Mouse (Mus musculus) megakaryocyte, embryonic 14.5 days (primary cell): ENCODE measurements around the gene Gnb1. TPM values are rescaled to one million over a fixed set of nuclear protein-coding genes. Genes with fewer than 3 reads are reported as not detected.

Experiments used
- H3K27me3 ChIP-seq: replicated peaks from 2 replicates; pipeline ENCODE3; 2012; ENCODE audit warnings: inconsistent platforms
- H3K36me3 ChIP-seq: replicated peaks from 2 replicates; pipeline ENCODE3; 2012; ENCODE audit warnings: low read length, inconsistent platforms, mixed read lengths
- H3K4me1 ChIP-seq: 2 replicates; pipeline ENCODE4 v1.6.1; 2012; ENCODE audit warnings: inconsistent platforms
- H3K4me3 ChIP-seq: replicated peaks from 2 replicates; pipeline ENCODE3; 2012; ENCODE audit warnings: moderate library complexity, mild to moderate bottlenecking, inconsistent platforms
- H3K9me3 ChIP-seq: 2 replicates; pipeline ENCODE4 v1.6.1; 2012; ENCODE audit warnings: inconsistent platforms
- FLI1 ChIP-seq: IDR thresholded peaks from 2 replicates; pipeline ENCODE4 v1.6.1; 2012; ENCODE audit warnings: low read length, inconsistent platforms, mixed read lengths
- GATA1 ChIP-seq: IDR thresholded peaks from 3 replicates; pipeline ENCODE4 v1.6.1; 2012; ENCODE audit warnings: mixed read lengths, low read length, inconsistent platforms, borderline replicate concordance
- polyA plus RNA-seq: library from polyadenylated mRNA; stranded (reverse); fragments of >175 nt; gene quantifications from 2 replicates; pipeline ENCODE4 v1.2.3, GENCODE M21; 2012; ENCODE audit warnings: low replicate concordance; ENCODE audit not compliant: insufficient read depth

Gnb1 gene
- polyA plus RNA-seq, 1 experiment = 39.1 TPM

GRCm38 (mm10) chr4:155571442-155571841, 80.3 kb downstream of the Gnb1 start:
- peaks cover 24% of the 10 kb centered on the region for H3K36me3 ChIP-seq
- no peak overlapping the region for H3K4me3 ChIP-seq
- peaks cover 78% of the 10 kb centered on the region for H3K4me1 ChIP-seq

GRCm38 (mm10) chr4:155573155-155573554, 82.0 kb downstream of the Gnb1 start:
- peaks cover 71% of the 10 kb centered on the region for H3K4me1 ChIP-seq
- no peak overlapping the region for H3K4me3 ChIP-seq
- peaks cover 36% of the 10 kb centered on the region for H3K36me3 ChIP-seq
- peaks cover 2% of the 10 kb centered on the region for H3K27me3 ChIP-seq
- TF ChIP-seq GATA1 (no peak), FLI1 (no peak)
- no peaks in the 10 kb centered on the region for H3K9me3 ChIP-seq

More at GRCm38 (mm10) chr4:155571442-155571841, 80.3 kb downstream of the Gnb1 start:
- Histone ChIP-seq H3K27me3 (peaks cover 2% of the 10 kb centered on the region), H3K9me3 (no peaks in the 10 kb centered on the region)
- TF ChIP-seq GATA1 (no peak), FLI1 (no peak)

- Histone ChIP-seq H3K27me3 (peaks cover 2% of the 10 kb centered on the region), H3K9me3 (no peaks in the 10 kb centered on the region), H3K36me3 (peaks cover 41% of the 10 kb centered on the region), H3K4me3 (no peak overlapping the region), H3K4me1 (peaks cover 65% of the 10 kb centered on the region)
- TF ChIP-seq GATA1 (no peak), FLI1 (no peak)
Measured at GRCm38 (mm10) chr4:155573876-155574275, 82.7 kb downstream of the Gnb1 start.

- Histone ChIP-seq H3K27me3 (peaks cover 2% of the 10 kb centered on the region), H3K4me1 (peaks cover 59% of the 10 kb centered on the region), H3K4me3 (peak overlapping the region; percentile 65), H3K9me3 (no peaks in the 10 kb centered on the region), H3K36me3 (peaks cover 49% of the 10 kb centered on the region)
- TF ChIP-seq GATA1 (no peak), FLI1 (no peak)
Measured at GRCm38 (mm10) chr4:155574931-155575330, 83.8 kb downstream of the Gnb1 start.

DNA sequence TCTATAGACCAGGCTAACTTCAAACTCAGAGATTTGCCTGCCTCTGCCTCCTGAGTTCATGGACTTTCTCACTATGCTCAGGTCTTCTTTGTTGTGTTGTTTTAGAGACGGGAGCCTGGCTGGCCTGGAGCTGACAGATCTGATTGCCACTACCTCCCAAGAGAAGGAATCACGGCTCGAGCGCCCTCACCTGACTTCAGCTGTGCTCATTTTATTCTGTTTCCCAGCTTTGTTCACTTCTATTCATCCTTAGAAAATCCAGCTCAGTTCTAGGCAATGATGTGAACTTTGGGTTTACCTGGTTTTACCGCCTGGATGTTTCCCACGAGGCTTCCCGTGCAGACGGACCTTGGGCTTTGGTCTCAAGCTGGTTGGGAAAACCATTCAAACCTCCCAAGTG, 84.4 kb downstream of the Gnb1 start:
- no peak for TF ChIP-seq FLI1
- TF ChIP-seq GATA1 = no peak
- Histone ChIP-seq H3K9me3 (no peaks in the 10 kb centered on the region), H3K27me3 (peaks cover 2% of the 10 kb centered on the region), H3K4me1 (peaks cover 55% of the 10 kb centered on the region), H3K4me3 (no peak overlapping the region), H3K36me3 (peaks cover 55% of the 10 kb centered on the region)

DNA sequence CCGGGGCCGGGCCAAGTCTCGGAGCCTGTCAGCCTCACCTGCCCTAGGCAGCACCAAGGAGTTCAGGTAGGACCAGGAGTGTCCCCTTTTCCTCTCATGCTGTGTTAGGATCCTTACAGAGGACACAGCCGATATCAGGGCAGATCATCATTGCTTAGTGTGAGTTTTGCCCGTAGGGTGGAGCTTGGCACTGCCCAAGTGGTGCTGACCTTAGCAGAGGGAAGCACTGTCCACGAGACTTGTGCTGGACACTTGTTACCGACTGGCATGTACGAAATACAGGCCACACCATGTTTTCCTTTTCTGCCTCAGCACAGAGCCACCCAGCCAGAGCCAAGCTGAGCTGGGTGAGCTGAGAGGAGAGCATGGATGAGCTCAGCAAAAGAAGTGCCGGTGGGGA, 86.0 kb downstream of the Gnb1 start:
- no peak for TF ChIP-seq GATA1
- no peak for TF ChIP-seq FLI1
- H3K4me3 ChIP-seq = peak overlapping the region; percentile 14
- H3K4me1 ChIP-seq = peaks cover 52% of the 10 kb centered on the region
- H3K36me3 ChIP-seq = peaks cover 64% of the 10 kb centered on the region
- no peaks in the 10 kb centered on the region for H3K9me3 ChIP-seq
- H3K27me3 ChIP-seq = peaks cover 2% of the 10 kb centered on the region

- H3K9me3 ChIP-seq = no peaks in the 10 kb centered on the region
- peaks cover 2% of the 10 kb centered on the region for H3K27me3 ChIP-seq
- no peak for TF ChIP-seq FLI1
- TF ChIP-seq GATA1 = no peak
- H3K36me3 ChIP-seq = peaks cover 69% of the 10 kb centered on the region
- H3K4me1 ChIP-seq = peaks cover 56% of the 10 kb centered on the region
- H3K4me3 ChIP-seq = no peak overlapping the region
Measured at GRCm38 (mm10) chr4:155577741-155578140, 86.6 kb downstream of the Gnb1 start.

DNA sequence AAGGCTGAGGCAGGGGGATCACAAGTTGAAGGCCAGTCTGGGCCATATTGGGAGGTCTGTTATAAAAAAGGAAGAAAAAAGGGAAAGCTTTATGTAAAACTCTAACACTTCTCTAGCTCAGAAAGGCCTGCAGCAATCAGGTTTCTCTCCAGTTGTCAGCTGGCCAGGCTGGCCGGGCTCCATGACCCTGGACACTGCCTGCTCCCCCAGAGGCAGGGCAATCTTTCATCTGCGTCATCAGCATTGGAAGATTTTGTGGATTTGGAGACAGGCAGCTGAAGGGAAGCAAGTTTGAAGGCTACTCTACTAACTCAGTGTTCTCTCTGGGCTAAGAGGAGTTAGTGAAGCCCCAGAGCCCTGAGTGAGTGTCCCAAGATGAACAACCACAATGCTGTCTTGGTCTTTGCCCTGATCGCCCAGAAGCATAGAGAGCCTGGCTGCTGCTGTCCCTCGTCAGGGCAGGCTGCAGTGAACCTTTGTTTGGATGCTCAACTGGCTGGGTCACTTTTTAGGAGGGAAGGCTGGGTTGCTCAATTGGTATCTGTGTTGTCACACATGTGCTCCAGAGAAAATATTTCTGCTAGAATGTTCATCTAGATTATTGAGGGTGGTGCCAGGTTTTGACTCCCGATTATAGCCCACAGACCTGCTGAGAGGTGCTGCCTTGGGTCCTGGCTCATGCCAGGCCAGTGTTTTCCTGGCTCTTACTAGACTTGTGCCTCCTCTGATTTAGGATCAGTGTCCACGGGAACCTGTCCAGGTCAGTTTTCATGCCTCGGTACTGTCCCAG, 87.4 kb downstream of the Gnb1 start:
- Histone ChIP-seq H3K27me3 (peaks cover 2% of the 10 kb centered on the region), H3K9me3 (no peaks in the 10 kb centered on the region), H3K4me3 (no peak overlapping the region), H3K4me1 (peaks cover 57% of the 10 kb centered on the region), H3K36me3 (peaks cover 72% of the 10 kb centered on the region)
- TF ChIP-seq GATA1 = no peak
- no peak for TF ChIP-seq FLI1

- no peak overlapping the region for H3K4me3 ChIP-seq
- peaks cover 46% of the 10 kb centered on the region for H3K4me1 ChIP-seq
- H3K27me3 ChIP-seq = no peaks in the 10 kb centered on the region
- H3K36me3 ChIP-seq = peaks cover 87% of the 10 kb centered on the region
- no peaks in the 10 kb centered on the region for H3K9me3 ChIP-seq
- no peak for TF ChIP-seq FLI1
Measured at GRCm38 (mm10) chr4:155580420-155580819, 89.3 kb downstream of the Gnb1 start.

DNA sequence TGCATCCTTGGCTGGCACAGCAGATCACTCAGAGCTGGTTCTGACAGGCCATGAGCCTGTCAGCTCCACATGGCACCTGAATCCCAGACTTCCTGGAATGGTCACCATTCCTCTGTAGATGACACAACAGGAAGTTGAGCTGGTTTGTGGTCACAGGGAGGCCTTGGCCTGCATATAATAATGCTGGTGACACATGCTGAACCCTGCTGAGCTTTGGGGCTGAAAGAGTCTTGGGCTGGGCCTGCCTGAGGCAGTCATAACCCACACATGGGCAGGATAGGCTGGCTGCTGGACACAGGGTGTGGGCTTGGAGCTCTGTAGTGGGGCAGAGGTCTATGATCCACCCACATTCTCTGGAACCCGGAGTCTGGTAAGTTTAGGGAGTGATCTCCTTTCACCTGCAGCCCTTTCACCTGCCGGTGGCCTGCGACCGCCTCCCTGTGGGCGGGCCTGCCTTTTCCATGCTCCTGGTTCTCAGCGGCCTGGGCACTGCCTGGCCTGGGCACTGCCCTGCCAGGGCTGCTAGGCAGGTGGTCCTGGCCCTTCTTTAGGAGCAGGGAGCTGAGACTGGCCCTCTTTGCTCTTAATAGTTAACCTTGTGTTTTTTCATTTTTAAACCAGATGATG, 91.2 kb downstream of the Gnb1 start:
- H3K4me1 ChIP-seq = peaks cover 34% of the 10 kb centered on the region
- peak overlapping the region; percentile 59 for H3K4me3 ChIP-seq
- peaks cover 91% of the 10 kb centered on the region for H3K36me3 ChIP-seq
- no peaks in the 10 kb centered on the region for H3K9me3 ChIP-seq
- no peaks in the 10 kb centered on the region for H3K27me3 ChIP-seq
- TF ChIP-seq GATA1 (no peak), FLI1 (peak; percentile 55; the same call in 1 of the 2 replicates)
